Mouse (Mus musculus) kidney, embryonic 16.5 days (tissue): ENCODE data around the gene Abca7. TPM values are rescaled to one million over a fixed set of nuclear protein-coding genes. Genes with fewer than 3 reads are reported as not detected.
"Not testable (repeated sequence)": the region's sequence is repeated elsewhere in the genome, so short reads cannot be mapped to it uniquely, and the experiment has no call there.

Experiments used
- ATAC-seq: fragments of 200-750 bp; cut with Nextera tagmentation; 2 replicates; pipeline ENCODE4 v1.8.0; 2017; ENCODE audit warnings: moderate TSS enrichment; ENCODE audit not compliant: low FRiP score, low TSS enrichment
- H3K27ac ChIP-seq: fragments of 300-500 bp; sonication (generic); 2 replicates; pipeline ENCODE4 v1.5.1; 2014; ENCODE audit warnings: low read length
- H3K27me3 ChIP-seq: fragments of 300-500 bp; sonication (generic); 2 replicates; pipeline ENCODE4 v1.6.1; 2014; ENCODE audit warnings: low read length, control low read depth, mixed read lengths; ENCODE audit not compliant: insufficient read depth
- H3K36me3 ChIP-seq: fragments of 300-500 bp; sonication (generic); 2 replicates; pipeline ENCODE4 v1.6.1; 2014; ENCODE audit warnings: low read length, control low read depth, mixed read lengths; ENCODE audit not compliant: insufficient read depth
- H3K4me1 ChIP-seq: fragments of 300-500 bp; sonication (generic); 2 replicates; pipeline ENCODE4 v1.6.1; 2014; ENCODE audit warnings: low read length, control low read depth, mixed read lengths; ENCODE audit not compliant: insufficient read depth
- H3K4me2 ChIP-seq: fragments of 300-500 bp; sonication (generic); replicated peaks from 2 replicates; pipeline ENCODE4 v1.6.1; 2014; ENCODE audit warnings: low read depth, low read length
- H3K4me3 ChIP-seq: fragments of 300-500 bp; sonication (generic); 2 replicates; pipeline ENCODE4 v1.5.1; 2014; ENCODE audit warnings: mild to moderate bottlenecking, low read length
- H3K9ac ChIP-seq: fragments of 300-500 bp; sonication (generic); replicated peaks from 2 replicates; pipeline ENCODE4 v1.6.1; 2014; ENCODE audit warnings: low read length
- H3K9me3 ChIP-seq: fragments of 300-500 bp; sonication (generic); 2 replicates; pipeline ENCODE4 v1.6.1; 2016; ENCODE audit warnings: low read length, control low read depth
- WGBS: fragments of 180-500 bp; shearing (Covaris S2); extraction: QIAGEN DNeasy Blood & Tissue Kit; methylation state at CpG from one replicate; pipeline ENCODE4 v1.1.7; 2014; 5-methylcytosine and 5-hydroxymethylcytosine counted together
- polyA plus RNA-seq: library from polyadenylated mRNA; unstranded; fragments of >200 nt; fragmentation: Nextera tagmentation; extraction: Ambion mirVana; gene quantifications from 2 replicates; pipeline ENCODE4 v1.2.1, GENCODE M21; 2015

Gene Abca7
- polyA plus RNA-seq, 1 experiment from 2014 or later, result 4.2 TPM

DNA sequence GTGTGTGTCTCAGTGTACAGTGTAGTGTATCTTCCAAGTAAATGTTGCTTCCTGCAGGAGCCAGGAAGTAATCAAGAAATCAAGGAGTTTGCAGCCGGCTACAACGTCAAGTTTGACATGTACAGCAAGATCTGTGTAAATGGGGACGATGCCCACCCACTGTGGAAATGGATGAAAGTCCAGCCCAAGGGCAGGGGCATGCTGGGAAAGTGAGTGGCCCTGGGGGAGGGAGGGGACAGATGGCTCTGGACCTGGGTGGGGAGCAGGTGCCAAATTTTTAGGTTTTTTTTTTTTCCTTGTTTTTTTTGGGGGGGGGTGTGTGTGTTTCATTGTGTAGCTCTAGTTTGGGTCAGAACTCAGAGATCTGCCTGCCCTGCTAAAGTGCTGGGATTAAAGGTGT lies 58.6 kb downstream of the Abca7 start:
- Histone ChIP-seq H3K27ac (peak overlapping the region; percentile 98; the same call in 1 of the 2 replicates), H3K4me3 (peak overlapping the region; percentile 81), H3K4me1 (peaks cover 43% of the 10 kb centered on the region), H3K9ac (peak overlapping the region; percentile 95), H3K4me2 (peak overlapping the region; percentile 86), H3K36me3 (peaks cover 40% of the 10 kb centered on the region)
- not testable (repeated sequence) for H3K27me3 ChIP-seq, H3K9me3 ChIP-seq, ATAC-seq
- WGBS, result 6% methylated on average over 2 of the region's 3 CpGs

GRCm38 (mm10) chr10:80055364-80055763 lies 59.1 kb downstream of the Abca7 start:
- Histone ChIP-seq H3K36me3 (peaks cover 42% of the 10 kb centered on the region), H3K27me3 (no peaks in the 10 kb centered on the region), H3K4me2 (peak overlapping the region; percentile 86), H3K4me3 (peak overlapping the region; percentile 81), H3K4me1 (peaks cover 39% of the 10 kb centered on the region), H3K9me3 (no peaks in the 10 kb centered on the region), H3K27ac (no peak overlapping the region), H3K9ac (peak overlapping the region; percentile 95)
- ATAC-seq, result no peak
- WGBS, result 76% methylated on average over 5 of the region's 5 CpGs

DNA sequence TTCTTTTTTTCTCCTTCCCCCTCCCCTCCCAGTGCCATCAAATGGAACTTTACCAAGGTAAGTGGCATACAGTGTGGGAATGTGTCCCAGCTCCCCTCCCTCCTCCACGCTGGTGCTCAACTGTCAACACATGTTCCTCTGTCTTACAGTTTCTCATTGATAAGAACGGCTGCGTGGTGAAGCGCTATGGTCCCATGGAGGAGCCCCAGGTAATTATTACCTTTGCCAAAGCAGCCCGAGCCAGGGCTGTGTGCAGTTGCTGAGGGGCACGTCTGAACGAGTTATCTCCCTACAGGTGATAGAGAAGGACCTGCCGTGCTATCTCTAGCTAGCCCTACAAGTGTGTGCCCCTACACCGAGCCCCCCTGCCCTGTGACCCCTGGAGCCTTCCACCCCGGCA lies 59.6 kb downstream of the Abca7 start:
- no peaks in the 10 kb centered on the region for H3K9me3 ChIP-seq
- no peak overlapping the region for H3K4me3 ChIP-seq
- no peak overlapping the region for H3K27ac ChIP-seq
- H3K9ac ChIP-seq, result no peak overlapping the region
- no peak overlapping the region for H3K4me2 ChIP-seq
- H3K27me3 ChIP-seq, result no peaks in the 10 kb centered on the region
- H3K4me1 ChIP-seq, result peaks cover 36% of the 10 kb centered on the region
- ATAC-seq, result no peak
- H3K36me3 ChIP-seq, result peaks cover 43% of the 10 kb centered on the region
- WGBS, result 81% methylated on average over 9 of the region's 10 CpGs

DNA sequence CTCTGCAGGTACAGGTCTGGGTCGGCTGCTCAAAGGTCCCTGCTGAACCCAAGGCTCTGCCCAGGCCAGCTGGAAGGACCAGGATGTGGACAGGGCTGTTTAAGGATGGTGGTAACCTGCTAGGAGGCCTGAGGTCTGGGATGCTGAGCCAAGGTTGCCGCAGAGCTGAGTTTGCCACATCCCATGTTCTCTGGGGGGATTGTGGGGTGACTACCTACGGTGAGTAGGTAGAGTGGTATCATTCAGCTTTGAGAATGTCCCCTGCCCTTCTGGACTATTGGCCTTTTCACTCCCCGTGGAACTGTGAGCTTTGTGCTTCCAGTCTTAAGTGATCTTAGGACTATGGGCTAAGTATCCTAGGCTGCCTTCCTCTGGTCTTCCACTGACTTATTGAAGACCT lies 60.2 kb downstream of the Abca7 start:
- Histone ChIP-seq H3K36me3 (peaks cover 43% of the 10 kb centered on the region), H3K9me3 (no peaks in the 10 kb centered on the region), H3K27me3 (no peaks in the 10 kb centered on the region), H3K4me2 (no peak overlapping the region), H3K9ac (peak overlapping the region; percentile 38; the same call in 1 of the 2 replicates), H3K4me3 (no peak overlapping the region), H3K27ac (no peak overlapping the region), H3K4me1 (peaks cover 30% of the 10 kb centered on the region)
- ATAC-seq, result no peak
- 86% methylated on average over 4 of the region's 4 CpGs for WGBS

DNA sequence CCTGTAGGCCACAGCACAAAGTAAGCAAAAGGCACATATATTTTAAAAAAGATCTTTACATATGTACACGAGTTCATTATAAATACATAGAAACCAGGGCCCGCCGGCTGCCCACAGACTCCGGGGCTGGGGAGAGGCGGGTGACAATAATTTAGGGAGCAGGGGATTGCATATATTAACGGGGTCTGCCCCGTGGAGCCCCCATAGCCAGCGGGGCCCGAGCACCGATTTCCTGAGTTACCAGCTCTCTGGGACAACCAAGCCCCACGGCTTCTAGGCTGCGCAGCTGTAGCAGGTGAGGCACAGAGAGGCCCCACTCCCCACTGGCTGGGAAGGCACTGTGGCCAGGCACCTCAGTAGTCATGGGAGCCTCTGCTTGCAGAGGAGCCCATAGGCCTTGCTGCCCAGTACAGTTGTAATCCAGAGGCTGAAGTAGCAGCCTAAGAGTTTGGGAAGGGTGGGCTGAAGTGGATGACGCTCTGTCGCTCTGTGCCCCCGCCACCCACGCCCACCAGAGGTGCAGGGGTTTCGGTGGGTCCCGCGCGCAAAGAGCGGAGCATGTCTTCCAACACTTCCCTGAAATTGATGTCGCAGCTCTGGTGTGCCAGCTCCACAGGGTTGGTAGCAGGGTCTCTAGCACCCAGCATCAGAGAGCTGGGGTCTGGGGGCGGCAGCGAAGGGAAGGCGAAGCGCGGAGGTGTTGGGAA lies 60.8 kb downstream of the Abca7 start:
- no peak overlapping the region for H3K4me2 ChIP-seq
- peaks cover 47% of the 10 kb centered on the region for H3K36me3 ChIP-seq
- H3K9me3 ChIP-seq, result no peaks in the 10 kb centered on the region
- no peak overlapping the region for H3K4me3 ChIP-seq
- ATAC-seq, result no peak
- H3K27ac ChIP-seq, result no peak overlapping the region
- peaks cover 24% of the 10 kb centered on the region for H3K4me1 ChIP-seq
- WGBS, result 90% methylated on average over 27 of the region's 27 CpGs
- H3K27me3 ChIP-seq, result no peaks in the 10 kb centered on the region
- 0 out of 2 replicates have a peak overlapping the region, but pooled peaks have one; percentile 26 for H3K9ac ChIP-seq

DNA sequence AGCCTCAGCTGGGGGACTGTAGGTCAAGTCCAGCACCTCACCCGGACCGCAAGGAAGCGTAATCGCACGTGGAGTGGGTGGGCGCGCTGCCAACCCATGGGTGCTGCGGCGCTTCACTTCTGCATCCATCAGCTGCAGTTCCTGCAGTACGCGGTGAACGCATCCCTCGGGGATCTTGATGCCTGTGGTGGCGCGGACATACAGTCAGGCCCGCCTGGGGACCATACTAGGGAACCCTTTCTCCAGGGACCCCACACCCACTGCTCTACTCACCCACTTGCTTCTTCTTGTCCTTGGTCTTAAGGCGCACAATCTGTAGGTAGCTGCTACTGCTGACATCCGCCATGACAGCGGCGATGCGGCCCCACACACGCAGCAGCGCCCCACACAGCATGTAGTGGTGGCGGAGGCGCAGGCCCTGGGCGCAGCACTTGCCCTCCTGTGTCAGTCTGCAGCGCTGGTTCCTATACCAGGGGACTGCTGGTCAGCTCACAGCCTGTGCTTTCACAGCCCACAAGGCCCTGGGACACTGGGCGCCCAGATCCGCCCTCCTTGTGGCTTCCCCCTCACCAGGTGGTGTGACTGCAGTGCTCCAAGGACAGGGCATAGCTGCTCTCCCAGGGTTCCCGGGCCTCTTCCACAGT lies 61.5 kb downstream of the Abca7 start:
- peaks cover 54% of the 10 kb centered on the region for H3K36me3 ChIP-seq
- no peaks in the 10 kb centered on the region for H3K9me3 ChIP-seq
- no peak overlapping the region for H3K9ac ChIP-seq
- H3K4me3 ChIP-seq, result no peak overlapping the region
- WGBS, result 82% methylated on average over 30 of the region's 30 CpGs
- H3K4me2 ChIP-seq, result no peak overlapping the region
- ATAC-seq, result no peak
- no peaks in the 10 kb centered on the region for H3K27me3 ChIP-seq
- no peak overlapping the region for H3K27ac ChIP-seq
- peaks cover 18% of the 10 kb centered on the region for H3K4me1 ChIP-seq

- no peak overlapping the region for H3K9ac ChIP-seq
- H3K9me3 ChIP-seq, result no peaks in the 10 kb centered on the region
- WGBS, result 90% methylated on average over 5 of the region's 5 CpGs
- ATAC-seq, result 0 out of 2 replicates have a peak, but pooled peaks have one; percentile 1
- H3K27ac ChIP-seq, result 0 out of 2 replicates have a peak overlapping the region, but pooled peaks have one; percentile 17
- peaks cover 37% of the 10 kb centered on the region for H3K36me3 ChIP-seq
- H3K27me3 ChIP-seq, result no peaks in the 10 kb centered on the region
- H3K4me2 ChIP-seq, result no peak overlapping the region
- 0 out of 2 replicates have a peak, but pooled peaks cover 3% of the 10 kb centered on the region for H3K4me1 ChIP-seq
- no peak overlapping the region for H3K4me3 ChIP-seq
Measured at GRCm38 (mm10) chr10:80063104-80063503, 66.8 kb downstream of the Abca7 start.

DNA sequence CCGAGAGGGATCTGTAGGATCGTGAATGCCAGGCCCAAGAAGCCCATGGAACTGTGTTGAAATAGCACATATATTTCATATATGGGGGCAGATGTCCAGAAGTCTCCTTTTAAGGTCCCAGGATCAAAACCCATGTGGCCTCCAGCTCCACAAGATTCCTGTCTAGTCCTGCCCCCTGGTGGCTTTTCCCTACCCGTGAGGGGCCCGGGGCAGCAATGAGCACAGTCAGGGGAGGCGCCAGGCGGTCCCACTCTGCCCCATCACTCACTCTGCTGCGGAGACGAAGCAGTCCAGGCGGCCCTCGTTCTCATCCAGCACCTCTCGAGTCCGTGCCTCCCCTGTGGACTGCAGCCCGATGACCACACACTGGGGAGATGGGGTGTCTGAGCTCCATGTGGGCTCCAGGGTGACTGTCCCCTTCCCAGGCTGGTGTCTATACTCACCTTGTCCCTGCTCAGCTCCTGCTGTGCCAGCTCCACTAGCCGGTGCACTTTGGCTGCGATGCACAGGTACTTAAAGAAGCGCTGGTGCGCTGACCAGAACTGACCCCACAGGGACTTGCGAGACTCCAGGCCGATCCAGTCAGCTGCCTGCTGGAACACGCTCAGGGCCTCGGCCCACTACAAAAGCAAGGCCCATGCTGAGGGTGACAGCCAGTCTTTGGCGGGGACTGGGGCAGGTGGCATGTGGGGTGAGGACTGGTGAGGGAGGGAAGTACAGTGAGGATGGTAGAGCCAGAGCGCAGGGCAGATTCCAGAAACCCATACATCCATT lies 67.8 kb downstream of the Abca7 start:
- H3K9ac ChIP-seq, result no peak overlapping the region
- no peak overlapping the region for H3K27ac ChIP-seq
- WGBS, result 71% methylated on average over 23 of the region's 23 CpGs
- peaks cover 29% of the 10 kb centered on the region for H3K36me3 ChIP-seq
- ATAC-seq, result no peak
- no peak overlapping the region for H3K4me3 ChIP-seq
- no peaks in the 10 kb centered on the region for H3K9me3 ChIP-seq
- 0 out of 2 replicates have a peak, but pooled peaks cover 3% of the 10 kb centered on the region for H3K4me1 ChIP-seq
- H3K4me2 ChIP-seq, result no peak overlapping the region
- no peaks in the 10 kb centered on the region for H3K27me3 ChIP-seq
